Mouse (Mus musculus) E14TG2a.4 (cell line): ENCODE data around the gene Abl2.

Experiments
- CTCF ChIP-seq: conservative IDR thresholded peaks from 2 replicates; pipeline ENCODE4 v1.5.1; 2014; ENCODE audit warnings: low read length
- NANOG ChIP-seq: IDR thresholded peaks from 2 replicates; pipeline ENCODE4 v1.6.1; 2014; ENCODE audit warnings: borderline replicate concordance, low read length, mixed read lengths
- POU5F1 ChIP-seq: IDR thresholded peaks from 2 replicates; pipeline ENCODE4 v1.6.1; 2014; ENCODE audit warnings: low read length, borderline replicate concordance

DNA sequence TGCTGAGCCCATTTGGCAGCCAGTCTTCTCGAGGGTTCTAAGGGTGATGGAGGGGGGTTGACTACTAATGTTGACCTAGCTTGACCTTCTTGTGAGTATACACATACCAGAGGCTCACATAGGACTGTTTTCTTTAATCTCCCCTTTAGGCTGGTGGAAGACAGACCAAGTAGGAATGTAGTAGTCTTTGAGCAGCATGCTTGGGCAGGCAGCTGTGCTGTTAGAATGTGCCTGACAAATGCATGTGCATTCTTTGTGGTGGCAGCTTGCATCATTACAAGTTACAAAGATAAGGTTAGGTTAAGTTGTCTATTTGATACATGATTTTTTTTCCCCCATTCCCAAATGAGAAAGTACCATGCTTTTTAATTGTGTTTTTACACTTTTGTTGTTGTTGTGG is 31.8 kb downstream of the Abl2 start:
- TF ChIP-seq CTCF (no peak), NANOG (no peak), POU5F1 (no peak)
